Mouse (Mus musculus) mature B cell (primary cell): Measurements from ENCODE around the gene Fam240a.

Source experiments
- in situ Hi-C: fragments of 300-500 bp; cut with MboI; formaldehyde crosslinking; loops from 2 replicates; pipeline ENCODE4 v1.14.3; 2019

Gene Fam240a

GRCm38 (mm10) chr9:110893429-110893828 lies 23.2 kb downstream of the Fam240a start:
- in situ Hi-C loops = no loop called here

- in situ Hi-C loops = no loop called here
Measured at GRCm38 (mm10) chr9:110892552-110892951, 24.1 kb downstream of the Fam240a start.

GRCm38 (mm10) chr9:110891077-110891828 lies 25.4 kb downstream of the Fam240a start:
- in situ Hi-C loops = no loop called here

GRCm38 (mm10) chr9:110890026-110890783 lies 26.5 kb downstream of the Fam240a start:
- in situ Hi-C loops = no loop called here

GRCm38 (mm10) chr9:110888935-110889334 lies 27.7 kb downstream of the Fam240a start:
- in situ Hi-C loops = no loop called here

GRCm38 (mm10) chr9:110887388-110888303 lies 29.0 kb downstream of the Fam240a start:
- in situ Hi-C loops = no loop called here

- in situ Hi-C loops = no loop called here
Measured at GRCm38 (mm10) chr9:110881953-110882352, 34.7 kb downstream of the Fam240a start.

GRCm38 (mm10) chr9:110880772-110881171 lies 35.9 kb downstream of the Fam240a start:
- in situ Hi-C loops = no loop called here

- in situ Hi-C loops = no loop called here
Measured at GRCm38 (mm10) chr9:110879998-110880561, 36.6 kb downstream of the Fam240a start, which contains the start of gene Tmie. Tmie (minus strand) TSS chr9:110880113.

GRCm38 (mm10) chr9:110879191-110879920 lies 37.3 kb downstream of the Fam240a start, which contains the start of gene Als2cl:
Als2cl (plus strand) TSS chr9:110879870.
- in situ Hi-C loops = no loop called here

- in situ Hi-C loops = no loop called here
Measured at GRCm38 (mm10) chr9:110877888-110878287, 38.8 kb downstream of the Fam240a start.

GRCm38 (mm10) chr9:110877353-110877752 lies 39.3 kb downstream of the Fam240a start:
- in situ Hi-C loops = no loop called here

- in situ Hi-C loops = no loop called here
Measured at GRCm38 (mm10) chr9:110875288-110875695, 41.4 kb downstream of the Fam240a start.

GRCm38 (mm10) chr9:110874660-110875191 lies 41.9 kb downstream of the Fam240a start:
- in situ Hi-C loops = no loop called here

GRCm38 (mm10) chr9:110873681-110874659 lies 42.7 kb downstream of the Fam240a start:
- in situ Hi-C loops = no loop called here

- in situ Hi-C loops = no loop called here
Measured at GRCm38 (mm10) chr9:110871030-110871429, 45.6 kb downstream of the Fam240a start.
